Mouse (Mus musculus) heart, adult 11 months (tissue): ENCODE data around the gene BC017158.

Experiments used
- DNase-seq: peaks from one replicate; pipeline ENCODE4 v3.0.0; 2022

BC017158 gene

GRCm38 (mm10) chr7:128297617-128298480 is at the start of gene BC017158:
Gene BC017158 (minus strand): TSS chr7:128298170.
- peak; percentile 97 for DNase-seq

- peak; percentile 85 for DNase-seq
These were observed 49.0 kb upstream of the BC017158 start for GRCm38 (mm10) chr7:128346991-128347390.

- DNase-seq, result peak; percentile 75
These were observed 48.6 kb upstream of the BC017158 start for GRCm38 (mm10) chr7:128346522-128346921.

- peak; percentile 81 for DNase-seq
These were observed 47.7 kb upstream of the BC017158 start for GRCm38 (mm10) chr7:128345691-128346090.

- DNase-seq, result peak; percentile 97
These were observed 47.1 kb upstream of the BC017158 start for GRCm38 (mm10) chr7:128344928-128345653.

GRCm38 (mm10) chr7:128344488-128344887 is 46.5 kb upstream of the BC017158 start:
- no peak for DNase-seq

GRCm38 (mm10) chr7:128342691-128343090 is 44.7 kb upstream of the BC017158 start:
- DNase-seq, result peak; percentile 59

- peak; percentile 66 for DNase-seq
These were observed 42.4 kb upstream of the BC017158 start for GRCm38 (mm10) chr7:128340321-128340720.

- DNase-seq, result peak; percentile 95
These were observed 34.9 kb upstream of the BC017158 start for GRCm38 (mm10) chr7:128332896-128333295.

GRCm38 (mm10) chr7:128330981-128331380 is 33.0 kb upstream of the BC017158 start:
- DNase-seq, result peak; percentile 41

- DNase-seq, result peak; percentile 59
These were observed 27.0 kb upstream of the BC017158 start for GRCm38 (mm10) chr7:128324977-128325376.

- DNase-seq, result peak; percentile 93
These were observed 23.3 kb upstream of the BC017158 start for GRCm38 (mm10) chr7:128321260-128321659.

- peak; percentile 89 for DNase-seq
These were observed 22.3 kb upstream of the BC017158 start for GRCm38 (mm10) chr7:128320219-128320816.

- DNase-seq, result peak; percentile 76
These were observed 21.2 kb upstream of the BC017158 start for GRCm38 (mm10) chr7:128319140-128319539.

GRCm38 (mm10) chr7:128317011-128317410 is 19.0 kb upstream of the BC017158 start:
- no peak for DNase-seq

GRCm38 (mm10) chr7:128314491-128314890 is 16.5 kb upstream of the BC017158 start:
- DNase-seq, result peak; percentile 70

GRCm38 (mm10) chr7:128313601-128314000 is 15.6 kb upstream of the BC017158 start:
- DNase-seq, result peak; percentile 83

- DNase-seq, result peak; percentile 73
These were observed 14.5 kb upstream of the BC017158 start for GRCm38 (mm10) chr7:128312375-128313059.

GRCm38 (mm10) chr7:128311811-128312210 is 13.8 kb upstream of the BC017158 start:
- peak; percentile 84 for DNase-seq

GRCm38 (mm10) chr7:128311263-128311662 is 13.3 kb upstream of the BC017158 start:
- peak; percentile 57 for DNase-seq

GRCm38 (mm10) chr7:128310229-128310688 is 12.3 kb upstream of the BC017158 start:
- DNase-seq, result peak; percentile 94

- DNase-seq, result peak; percentile 55
These were observed 11.8 kb upstream of the BC017158 start for GRCm38 (mm10) chr7:128309776-128310175.

GRCm38 (mm10) chr7:128309216-128309615 is 11.2 kb upstream of the BC017158 start:
- DNase-seq, result no peak
